Mouse (Mus musculus): ENCODE results near the gene Cyb561d1. TPM values are rescaled to one million over a fixed set of nuclear protein-coding genes. Genes with fewer than 3 reads are reported as not detected.

The Cyb561d1 gene
- total RNA-seq, 2 experiments from 2014 or later, result 14.3 to 17.1 TPM

DNA sequence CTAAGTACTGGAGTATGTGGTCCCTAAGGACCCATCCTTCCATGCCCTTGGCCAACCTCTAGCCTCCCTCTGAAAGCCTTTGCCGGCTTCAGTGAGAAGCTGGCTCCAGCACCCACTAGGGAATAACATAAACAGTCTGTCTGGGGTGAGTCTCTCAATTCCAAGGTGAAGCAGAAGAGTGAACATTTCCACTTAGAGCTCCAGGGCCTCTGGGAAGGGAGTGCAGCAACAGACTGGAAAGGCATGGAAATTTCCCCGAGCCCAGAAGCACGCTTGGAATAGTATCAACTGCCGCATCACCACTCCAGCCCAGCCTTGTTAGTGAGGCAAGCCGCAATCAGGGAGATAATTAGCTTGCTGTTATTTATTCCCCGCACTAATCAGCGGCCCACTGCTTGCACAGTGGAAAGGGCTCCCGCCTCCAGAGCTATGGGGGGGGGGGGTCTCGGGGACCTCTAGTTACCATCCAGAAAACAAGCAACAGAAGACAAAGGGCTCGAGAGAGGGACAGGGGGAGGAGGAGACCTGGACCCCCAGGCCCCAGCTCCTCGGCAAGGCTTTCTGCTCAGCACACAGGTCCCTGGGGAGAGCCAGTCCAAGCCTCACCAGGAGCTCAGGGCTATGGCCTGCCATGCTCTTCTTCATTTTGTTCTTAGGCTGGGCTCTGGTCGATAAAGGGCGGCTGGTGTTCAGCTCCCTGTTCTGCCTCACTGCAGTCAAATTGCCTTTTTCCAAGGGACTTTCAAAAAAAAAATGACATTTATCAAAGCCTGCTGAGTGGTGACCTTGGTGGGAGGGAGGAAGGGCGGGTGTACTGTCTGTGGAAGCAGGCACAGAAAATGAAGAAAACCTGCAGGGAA is 26.1 kb downstream of the Cyb561d1 start:
- DNase-seq (ENCODE audit: extremely low spot score in 1 of 2, low spot score in 1 of 2), result peak; percentile 51 to 68

DNA sequence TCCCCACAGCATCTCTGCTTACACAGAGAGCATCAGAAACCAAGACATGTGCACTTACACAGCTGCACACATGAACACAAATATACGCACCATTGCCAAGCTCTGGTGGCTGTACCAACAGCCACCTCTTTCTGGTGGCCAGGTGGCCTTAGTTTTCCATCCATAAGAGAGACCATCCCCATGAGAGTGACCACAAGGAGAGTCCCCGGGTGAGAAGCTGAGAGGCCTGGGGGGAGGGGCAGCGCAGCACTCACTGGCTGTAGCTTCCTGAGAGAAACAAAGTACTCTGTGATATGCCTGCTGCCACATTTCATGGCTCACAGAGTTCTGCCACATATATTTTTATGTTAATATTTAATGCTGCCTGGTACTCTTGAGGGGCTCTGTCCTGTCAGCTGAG is 31.8 kb downstream of the Cyb561d1 start:
- no peak for DNase-seq (ENCODE audit: extremely low spot score in 1 of 2, low spot score in 1 of 2)

DNA sequence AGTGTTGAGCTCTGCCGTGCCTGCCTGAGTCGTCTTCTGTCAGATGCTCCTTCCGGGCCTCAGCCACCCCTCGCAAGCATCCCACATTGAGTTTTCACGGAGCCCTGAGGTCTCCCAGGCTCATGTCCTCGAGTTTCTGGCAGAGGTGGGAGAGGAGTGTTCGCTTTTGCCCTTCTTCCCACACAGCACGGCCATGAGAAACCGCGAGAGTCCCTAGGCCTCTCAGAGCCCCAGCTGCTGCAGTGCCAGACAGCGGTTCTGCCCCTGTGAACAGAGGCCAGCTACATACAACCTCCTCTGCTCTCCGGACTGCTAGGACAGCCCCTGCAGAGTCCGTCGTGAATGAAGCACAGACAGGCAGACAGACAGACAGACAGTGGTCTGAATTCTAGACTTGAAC is 33.5 kb downstream of the Cyb561d1 start:
- DNase-seq (ENCODE audit: extremely low spot score in 1 of 2, low spot score in 1 of 2), result peak in 1 of 2 experiments; percentile 6

DNA sequence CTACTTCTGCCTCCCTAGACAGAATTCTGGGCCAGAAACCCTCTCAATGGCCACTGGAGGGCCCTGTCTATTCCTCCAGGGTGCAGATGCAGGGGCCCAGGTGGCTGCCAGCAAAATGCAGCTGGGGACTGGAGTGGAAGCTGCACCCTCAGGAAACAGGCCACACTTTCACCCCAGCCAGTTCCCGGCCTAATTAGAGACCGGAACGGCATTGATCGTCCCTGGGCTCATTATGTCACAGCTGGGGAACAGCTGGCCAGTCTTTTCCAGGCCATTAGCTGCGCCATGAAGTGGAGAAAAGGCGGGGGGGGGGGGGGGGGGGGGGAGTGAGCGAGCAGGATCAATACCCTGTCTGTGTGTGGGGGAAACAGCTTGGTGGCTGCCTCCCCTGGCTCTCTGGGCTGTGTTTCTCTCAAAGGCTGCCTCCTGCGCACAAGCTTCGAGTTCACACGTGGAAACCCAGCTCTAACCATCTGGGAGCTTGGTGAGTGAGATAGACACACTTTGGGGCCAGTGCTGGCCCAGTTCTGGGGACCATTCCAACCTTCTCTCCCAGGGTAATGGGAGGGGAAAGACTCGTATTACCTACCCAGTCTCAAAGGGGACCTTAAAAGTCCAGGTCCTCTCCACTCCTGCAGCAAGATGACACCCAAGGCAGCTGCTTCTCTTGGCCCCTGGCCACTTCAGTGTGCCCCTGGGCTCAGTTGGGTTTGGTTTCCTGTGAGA is 34.4 kb downstream of the Cyb561d1 start:
- peak; percentile 21 to 34 for DNase-seq (ENCODE audit: extremely low spot score in 1 of 2, low spot score in 1 of 2)

DNA sequence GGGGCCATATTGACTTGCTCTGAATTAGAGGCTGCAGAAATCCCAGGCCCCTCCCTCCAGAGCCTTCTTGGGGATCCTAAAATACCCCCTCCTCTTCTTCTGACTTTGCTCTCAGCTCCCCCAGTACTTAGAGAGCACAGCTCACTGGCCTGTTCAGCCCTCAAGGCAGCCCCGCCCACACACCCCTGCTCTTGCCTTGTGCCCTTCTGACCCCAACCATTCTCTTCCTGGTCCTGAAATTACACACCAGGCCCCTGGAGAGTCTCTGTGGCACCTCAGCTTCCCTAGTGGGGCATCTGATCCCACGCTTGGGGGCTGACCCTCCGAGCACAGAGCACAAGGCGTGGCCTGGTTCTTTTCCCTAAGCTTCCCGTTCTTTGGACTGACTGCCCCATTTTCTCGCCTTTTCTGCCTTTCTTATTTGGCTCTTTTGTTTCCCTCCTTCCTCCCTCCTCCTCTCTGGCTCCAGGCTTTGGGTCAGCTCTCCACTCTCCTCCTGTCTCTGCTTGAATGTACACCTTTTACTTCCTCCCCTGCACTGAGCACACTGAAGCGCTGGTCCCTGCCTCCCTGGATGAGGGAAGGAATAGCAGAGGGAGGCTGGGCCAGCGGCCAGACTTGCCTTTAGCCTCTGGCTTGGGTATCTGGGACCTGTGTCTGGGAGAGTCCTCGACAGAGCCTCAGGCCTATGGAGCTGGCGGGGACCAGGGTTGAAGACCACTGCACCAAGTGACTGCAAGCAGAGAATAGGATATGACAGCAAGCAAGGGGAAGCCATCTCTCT is 35.3 kb downstream of the Cyb561d1 start:
- DNase-seq (ENCODE audit: extremely low spot score in 1 of 2, low spot score in 1 of 2), result peak in 1 of 2 experiments; percentile 16

DNA sequence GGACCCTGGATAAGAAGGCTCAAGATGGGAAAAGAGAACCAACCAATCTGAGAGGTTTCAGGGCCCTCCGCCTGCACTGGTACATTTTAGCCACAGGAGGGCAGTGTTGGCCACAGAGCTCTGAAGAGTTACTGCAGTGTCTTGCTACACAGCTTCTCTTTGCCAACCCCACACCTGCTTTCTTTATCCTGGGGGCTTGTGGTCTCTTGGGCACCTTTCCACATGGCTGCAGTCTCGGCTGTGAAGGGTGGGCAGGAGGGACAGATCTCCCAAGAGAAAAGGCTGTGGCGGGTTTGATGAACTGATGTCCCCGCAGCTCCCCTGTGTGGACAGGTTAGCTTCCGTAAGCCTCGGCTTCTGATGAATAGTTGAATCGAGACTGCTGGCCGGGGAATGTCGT is 36.2 kb downstream of the Cyb561d1 start:
- peak; percentile 78 to 87 for DNase-seq (ENCODE audit: extremely low spot score in 1 of 2, low spot score in 1 of 2)

DNA sequence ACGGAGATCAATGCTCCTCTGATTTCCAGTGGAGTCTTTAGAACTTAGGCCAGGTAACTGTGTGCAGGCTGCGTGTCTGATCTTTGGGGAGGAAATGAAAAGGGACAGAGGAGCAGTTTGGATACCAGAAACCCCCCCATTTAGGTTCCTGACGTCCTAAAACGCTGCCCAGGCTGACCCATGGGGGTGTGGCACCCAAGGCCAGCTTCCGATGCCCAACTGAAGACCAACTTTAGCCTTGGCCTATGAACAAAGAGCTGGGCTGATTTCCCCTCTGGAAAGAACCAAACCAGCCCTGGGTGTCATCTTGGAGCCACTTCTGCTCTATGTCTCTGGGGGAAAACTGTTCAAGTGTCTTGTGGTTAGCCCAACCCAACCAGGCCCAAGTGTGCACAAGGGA is 36.9 kb downstream of the Cyb561d1 start:
- DNase-seq (ENCODE audit: extremely low spot score in 1 of 2, low spot score in 1 of 2), result no peak

DNA sequence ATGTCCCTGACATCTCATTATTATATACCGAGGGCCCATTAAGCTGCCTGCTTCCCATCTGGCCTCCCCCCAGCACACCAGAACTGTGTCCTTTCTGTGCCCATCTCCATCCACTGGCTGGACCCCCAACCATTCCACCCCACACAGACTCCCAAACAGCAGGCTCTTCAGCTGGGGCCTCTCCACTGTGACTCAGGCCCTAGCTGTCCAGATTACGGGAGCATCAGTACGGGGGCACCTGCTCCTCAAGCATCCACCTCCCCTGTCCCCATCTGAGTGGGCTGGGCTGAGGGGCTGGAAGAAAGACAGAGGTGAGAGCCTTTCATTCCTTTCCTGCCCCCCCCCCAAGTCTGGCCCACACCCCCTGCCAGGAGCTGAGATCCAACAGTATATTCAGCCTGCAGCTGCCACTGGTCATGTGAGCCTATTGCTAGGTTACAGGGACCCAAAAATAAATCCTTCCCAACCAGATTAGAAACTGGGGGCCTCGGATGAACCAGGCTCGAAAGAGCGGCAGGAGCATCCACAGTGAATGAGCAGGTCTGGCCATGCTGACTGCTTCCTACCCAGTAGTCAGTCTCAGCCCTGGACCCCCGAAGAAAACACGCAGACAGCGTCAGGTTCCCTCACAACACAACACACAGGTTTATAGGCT is 42.5 kb downstream of the Cyb561d1 start:
- DNase-seq (ENCODE audit: extremely low spot score in 1 of 2, low spot score in 1 of 2), result peak; percentile 28 to 46

DNA sequence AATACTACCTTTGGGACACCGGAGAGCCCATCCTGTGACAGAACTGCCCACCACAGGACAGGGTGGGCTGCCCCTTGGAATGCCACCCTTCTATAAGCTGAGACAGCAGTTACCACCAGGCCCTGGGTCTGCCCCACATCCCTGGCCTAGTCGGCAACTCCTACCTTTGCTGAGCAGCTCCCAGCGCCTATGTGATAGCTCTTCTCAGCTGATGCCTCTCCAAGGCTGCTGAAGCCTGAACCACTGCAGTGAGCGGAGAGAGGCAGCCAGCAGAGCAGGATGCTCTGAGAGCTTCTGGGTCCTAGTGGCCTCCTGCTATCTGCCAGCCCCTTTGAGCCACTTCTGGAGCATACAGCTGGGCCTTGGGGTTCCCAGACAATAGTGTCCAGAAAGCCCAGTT is 46.4 kb downstream of the Cyb561d1 start, which contains the start of gene Gpr61:
Gene Gpr61, minus strand, starts transcription at position 227 of the 400 bp plus-strand sequence.
- peak; percentile 57 to 59 for DNase-seq (ENCODE audit: extremely low spot score in 1 of 2, low spot score in 1 of 2)

DNA sequence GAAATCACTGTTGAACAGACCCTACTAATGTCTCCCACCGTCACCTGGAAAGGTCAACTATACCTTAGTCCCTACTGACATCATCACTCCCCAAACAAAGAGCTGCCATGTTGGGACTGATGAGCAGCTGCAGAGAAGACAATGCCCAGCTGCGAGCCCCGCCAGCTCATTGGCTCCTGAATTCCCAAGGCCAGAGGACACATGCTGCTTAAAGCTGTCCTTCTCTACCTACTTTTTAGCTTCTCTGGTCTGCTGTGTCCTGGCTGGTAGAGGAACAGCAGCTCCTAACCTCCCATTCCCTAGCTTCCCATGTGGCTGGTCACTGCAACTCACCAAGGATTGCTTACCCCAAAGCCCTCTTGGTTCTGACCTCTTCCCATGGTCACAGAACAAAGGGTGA is 48.7 kb downstream of the Cyb561d1 start:
- DNase-seq (ENCODE audit: extremely low spot score in 1 of 2, low spot score in 1 of 2), result no peak

DNA sequence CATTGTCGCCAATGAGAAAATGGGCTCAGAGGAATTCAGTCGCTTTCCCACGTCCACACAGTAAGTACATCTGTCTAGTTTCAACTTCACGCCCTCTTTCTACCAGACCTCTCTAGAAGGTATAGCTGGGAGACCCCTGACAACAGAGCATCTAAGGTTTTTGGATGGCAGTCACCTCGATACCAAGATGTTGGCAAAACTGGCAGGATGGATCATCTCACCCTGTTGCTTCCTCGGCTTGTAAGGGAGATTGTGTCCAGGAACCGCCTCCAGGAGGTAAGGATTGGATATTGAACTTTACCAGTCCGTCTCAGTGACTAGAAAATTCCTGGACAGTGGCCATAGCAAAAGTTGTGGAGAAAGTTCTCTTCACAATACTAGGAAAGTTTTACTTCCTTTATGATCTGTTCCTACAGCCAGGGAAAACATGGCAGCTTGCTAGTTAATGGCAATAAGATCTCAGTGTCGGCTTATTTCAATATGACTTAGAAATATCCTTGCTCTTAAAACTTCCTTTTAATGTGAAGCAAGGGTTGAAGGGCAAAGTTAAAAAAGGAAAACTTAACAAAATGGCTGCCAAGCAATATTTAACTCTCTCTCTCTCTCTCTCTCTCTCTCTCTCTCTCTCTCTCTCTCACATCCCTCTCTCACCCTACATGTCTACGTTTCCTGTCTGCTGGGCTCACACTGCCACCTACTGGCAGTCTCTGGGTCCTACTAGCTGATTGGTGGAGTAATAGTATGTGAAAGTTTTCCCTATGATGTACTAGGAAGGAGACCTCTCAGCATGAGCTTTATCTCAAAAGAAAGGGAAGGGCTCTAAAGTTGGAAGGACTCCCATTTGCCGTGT is 53.4 kb downstream of the Cyb561d1 start:
- peak; percentile 67 to 91 for DNase-seq (ENCODE audit: extremely low spot score in 1 of 2, low spot score in 1 of 2)

DNA sequence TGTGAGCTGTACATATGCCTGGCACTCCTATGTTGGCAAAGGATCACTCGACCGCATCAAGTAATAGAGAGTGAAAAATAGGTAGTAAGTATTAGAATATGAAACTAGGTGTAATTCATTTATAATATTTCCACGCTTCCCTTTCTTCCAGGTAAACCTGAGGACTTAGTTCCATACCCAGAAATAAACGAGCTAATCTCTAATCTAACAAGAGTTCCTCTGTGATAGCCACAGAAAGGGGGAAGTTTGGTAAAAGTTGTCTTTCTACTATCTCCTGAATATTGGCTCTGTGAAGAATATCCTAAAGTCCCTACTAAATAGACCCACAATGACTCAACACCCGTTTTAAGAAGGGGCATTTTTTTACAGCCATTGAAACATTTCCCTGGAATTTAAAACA is 54.3 kb downstream of the Cyb561d1 start:
- no peak for DNase-seq (ENCODE audit: extremely low spot score in 1 of 2, low spot score in 1 of 2)

Other genes starting within 250 kb of the Cyb561d1 start
- gene Gstm3, start 231.9 kb downstream of the Cyb561d1 start, total RNA-seq (2021), result not detected
- gene Gstm2, start 214.8 kb downstream of the Cyb561d1 start, total RNA-seq (2021), result 1 to 10 TPM; 2.6 to 2.8 TPM
- gene Gstm1, start 183.2 kb downstream of the Cyb561d1 start, total RNA-seq (2021), result 100 to 1,000 TPM; 299 to 321 TPM
- gene Gstm4, start 156.3 kb downstream of the Cyb561d1 start, total RNA-seq (2021), result 10 to 100 TPM; 12.0 to 12.1 TPM
- gene Ampd2, start 114.6 kb downstream of the Cyb561d1 start, total RNA-seq (2021), result 10 to 100 TPM; 69.8 to 76.2 TPM
- gene Gnat2, start 108.4 kb downstream of the Cyb561d1 start, total RNA-seq (2021), result not detected
- gene Gnai3, start 55.1 kb downstream of the Cyb561d1 start, total RNA-seq (2021), result 10 to 100 TPM; 31.6 to 31.9 TPM
- gene Gpr61, start 46.3 kb downstream of the Cyb561d1 start, total RNA-seq (2021), result 10 to 100 TPM; 15.2 to 18.6 TPM
- gene Amigo1, start 14.9 kb downstream of the Cyb561d1 start, total RNA-seq (2021), result 10 to 100 TPM; 66.8 to 67.7 TPM
- 10 to 100 TPM; 19.5 to 31.1 TPM for gene Atxn7l2, start 9.7 kb upstream of the Cyb561d1 start, total RNA-seq (2021)
- 1 to 10 TPM; 2.9 to 3.6 TPM for gene Sypl2, start 25.4 kb upstream of the Cyb561d1 start, total RNA-seq (2021)
- 10 to 100 TPM; 67.7 to 79.0 TPM for gene Psma5, start 55.7 kb upstream of the Cyb561d1 start, total RNA-seq (2021)
- 100 to 1,000 TPM; 349 to 354 TPM for gene Sort1, start 82.9 kb upstream of the Cyb561d1 start, total RNA-seq (2021)
- gene Mybphl, start 163.7 kb upstream of the Cyb561d1 start, total RNA-seq (2021), result 1 to 10 TPM in 1 of 2 experiments, under 1 TPM in 1; 0.49 to 1.1 TPM
- gene Psrc1, start 182.6 kb upstream of the Cyb561d1 start, total RNA-seq (2021), result 10 to 100 TPM; 15.5 to 17.3 TPM
- gene Celsr2, start 214.3 kb upstream of the Cyb561d1 start, total RNA-seq (2021), result 100 to 1,000 TPM; 172 to 199 TPM
- 100 to 1,000 TPM; 187 to 207 TPM for gene Sars, start 244.0 kb upstream of the Cyb561d1 start, total RNA-seq (2021)